Mouse (Mus musculus) lung, postnatal 0 days (tissue): Measurements from ENCODE around the gene Nek11.

ENCODE experiments used
- CTCF ChIP-seq: IDR thresholded peaks from 2 replicates; pipeline ENCODE4 v1.5.1; 2016; ENCODE audit warnings: antibody characterized with exemption, mild to moderate bottlenecking
- EP300 ChIP-seq: IDR thresholded peaks from 2 replicates; pipeline ENCODE4 v1.6.1; 2016; ENCODE audit warnings: antibody characterized with exemption, mild to moderate bottlenecking, control low read depth

DNA sequence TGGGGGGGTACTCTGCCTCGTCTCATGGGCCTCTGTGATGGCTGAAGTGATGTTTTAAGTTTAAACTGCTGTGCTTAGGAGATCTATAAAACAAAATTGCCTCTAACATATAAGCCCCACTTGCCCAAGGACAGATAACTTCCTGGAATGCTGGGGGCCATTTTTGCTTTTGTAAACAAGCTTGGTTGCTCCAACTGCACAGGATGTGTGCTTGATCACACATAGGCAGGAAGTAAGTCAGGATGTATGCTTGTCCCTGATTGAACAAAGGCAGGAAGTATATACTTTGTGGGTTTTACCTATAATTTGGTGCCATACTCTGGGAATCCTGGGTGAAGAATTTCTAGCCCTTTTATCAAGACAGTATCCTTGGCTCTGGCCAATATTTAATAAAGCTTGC is 258.9 kb downstream of the Nek11 start:
- no peak for TF ChIP-seq CTCF
- TF ChIP-seq EP300: peak; percentile 90
